Mouse (Mus musculus) embryonic fibroblast, embryonic 13.5 days (primary cell): ENCODE results near the gene Prdx5.
A peak's percentile ranks its signal among the peaks of the same experiment; 100 is the strongest.

Experiments used
- CTCF ChIP-seq: IDR thresholded peaks from 2 replicates; pipeline ENCODE4 v1.5.1; 2011; ENCODE audit warnings: mild to moderate bottlenecking, control low read depth, low read length, moderate library complexity, borderline replicate concordance; ENCODE audit not compliant: insufficient read depth
- POLR2A ChIP-seq: IDR thresholded peaks from 2 replicates; pipeline ENCODE4 v1.6.1; 2011; ENCODE audit warnings: low read depth, mild to moderate bottlenecking, control low read depth, low read length, moderate library complexity

GRCm38 (mm10) chr19:6951994-6952711 is 42.2 kb upstream of the Prdx5 start:
- TF ChIP-seq CTCF (no peak), POLR2A (peak; percentile 10; the same call in 1 of the 2 replicates)
